Mouse (Mus musculus) common myeloid progenitor, adult 5-6 weeks (primary cell): ENCODE results near the gene Npm1. TPM values are rescaled to one million over a fixed set of nuclear protein-coding genes. Genes with fewer than 3 reads are reported as not detected.

ENCODE experiments used
- ATAC-seq: replicated peaks from 2 replicates; pipeline ENCODE4 v1.8.0; 2016; ENCODE audit warnings: low read depth, mild to moderate bottlenecking, moderate TSS enrichment, inconsistent platforms; ENCODE audit not compliant: poor library complexity, severe bottlenecking
- total RNA-seq: library from RNA; stranded (forward); fragments of 200-1000, 187-1606 nt; gene quantifications from 2 replicates; pipeline ENCODE4 v1.2.3, GENCODE M21; 2017

Npm1 gene
- total RNA-seq, 1 experiment from 2014 or later: 3,750 TPM

DNA sequence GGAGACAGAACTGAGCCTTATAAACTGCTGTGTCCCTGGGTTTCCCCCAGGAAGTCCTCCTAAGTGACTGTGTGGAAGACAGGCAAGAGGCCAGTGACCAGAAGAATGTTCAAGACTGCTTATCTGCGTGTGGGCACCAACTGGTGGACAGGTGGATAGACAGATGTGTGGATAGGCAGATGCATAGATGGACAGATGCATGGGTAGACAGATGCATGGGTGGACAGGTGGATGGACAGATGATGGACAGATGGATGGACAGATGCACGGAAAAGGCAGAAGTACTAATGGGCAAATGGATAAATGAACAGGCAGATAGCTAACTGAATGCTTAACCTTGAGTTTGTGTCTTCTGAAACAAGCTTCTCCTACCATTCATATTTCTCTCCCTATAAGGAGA, 52.9 kb downstream of the Npm1 start:
- no peak for ATAC-seq

DNA sequence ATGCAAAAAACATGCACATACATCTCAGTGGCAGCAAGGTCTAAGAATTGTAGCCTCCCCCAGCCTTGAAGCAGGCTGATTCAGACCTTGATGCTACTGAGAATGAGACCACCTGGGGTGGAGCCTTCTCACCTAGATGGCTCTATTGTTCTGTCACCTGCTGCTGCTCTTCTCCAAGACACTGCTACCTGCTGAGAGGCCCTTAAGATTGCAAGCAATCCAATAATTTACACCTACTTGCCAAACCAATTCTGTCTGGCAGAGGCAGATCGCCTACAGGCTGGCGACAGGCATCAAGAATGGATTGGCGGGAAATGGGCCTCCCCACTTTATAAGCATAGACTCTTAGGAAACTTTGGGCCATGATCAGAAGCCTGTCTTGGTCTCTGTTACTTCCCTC, 55.5 kb downstream of the Npm1 start:
- no peak for ATAC-seq

DNA sequence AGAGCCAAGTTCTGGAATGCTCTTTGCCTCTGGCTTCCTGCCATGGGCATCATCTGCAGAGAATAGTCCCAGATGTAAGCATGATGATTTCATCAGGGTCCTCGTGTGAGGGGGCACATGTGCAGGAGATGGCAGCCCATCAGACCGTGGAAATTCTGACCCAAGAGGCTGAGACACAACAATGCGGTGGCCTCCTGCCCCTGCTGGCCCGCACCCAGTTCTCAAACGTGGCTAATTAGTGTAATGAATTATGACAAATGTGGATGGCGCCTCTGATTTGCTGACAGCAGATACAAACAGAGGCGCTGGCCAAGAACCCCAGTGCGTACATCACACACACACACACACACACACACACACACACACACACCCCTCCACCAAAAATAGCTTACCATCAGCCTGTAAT, 58.1 kb downstream of the Npm1 start:
- ATAC-seq: no peak

DNA sequence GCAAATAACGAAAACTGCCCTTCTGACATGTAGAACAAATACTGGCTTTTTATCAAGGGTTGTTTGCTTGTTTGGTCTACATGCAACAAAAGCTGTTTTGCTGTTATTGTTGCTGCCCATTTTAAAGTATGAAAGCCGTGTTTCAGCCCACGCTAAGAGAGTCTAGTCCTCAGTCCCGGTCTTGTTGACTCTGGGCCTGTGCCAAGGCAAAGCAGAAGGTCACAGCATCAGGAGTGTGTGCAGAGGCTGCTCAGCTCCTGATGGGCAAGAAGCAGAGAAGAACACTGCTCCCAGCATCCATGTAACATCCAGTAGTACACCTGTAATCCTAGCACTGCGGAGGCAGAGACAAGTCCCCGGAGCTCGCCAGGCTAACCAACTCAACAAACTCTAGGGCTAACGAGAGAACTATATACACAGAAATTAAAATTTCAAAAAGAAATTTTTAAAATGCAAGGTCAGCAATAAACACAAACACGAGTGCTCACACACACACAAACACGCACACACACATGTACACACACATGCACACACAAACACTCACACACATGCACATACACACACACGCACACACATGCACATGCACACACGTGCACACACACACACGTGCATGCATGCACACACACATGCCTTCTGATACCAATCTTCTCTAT, 59.6 kb downstream of the Npm1 start:
- no peak for ATAC-seq

Other genes with a start within 250 kb of the Npm1 start
- gene Fgf18, start 15.8 kb downstream of the Npm1 start, total RNA-seq: not detected in 2 replicates
- gene Tlx3, start 40.4 kb upstream of the Npm1 start, total RNA-seq: not detected in 2 replicates
- gene Gm12117, start 113.5 kb upstream of the Npm1 start, total RNA-seq: not detected in 2 replicates